In the genomic region with DNA sequence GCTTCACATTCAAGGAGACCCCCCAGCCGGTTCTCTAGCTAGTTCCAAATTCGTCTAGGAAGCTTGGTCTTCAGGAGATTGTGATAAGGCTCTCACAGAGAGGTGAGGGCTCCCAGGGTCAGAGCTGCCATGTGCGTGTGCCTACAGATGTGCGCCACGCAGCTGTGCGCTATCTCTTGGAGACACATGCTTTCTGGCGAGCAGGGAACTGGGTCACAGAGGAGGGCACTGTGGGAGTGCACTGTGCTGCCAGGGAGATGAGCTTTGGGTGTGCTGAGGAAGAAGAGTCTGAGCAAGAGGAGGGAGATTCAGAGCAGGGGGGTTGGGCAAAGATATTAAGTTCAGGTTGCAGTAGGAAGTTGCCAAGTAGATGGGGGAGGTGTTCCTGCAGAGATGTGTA, we compare ENCODE assay signal across 24 mouse cellular contexts.
A peak's percentile ranks its signal among the peaks of the same experiment; 100 is the strongest.
DNase-seq lines count a peak whose midpoint lies in the region; ATAC-seq and TF ChIP-seq lines count a peak whose summit lies in the region.
"Had no signal": no experiment of that assay in that cellular context is flagged by ENCODE, and none has a peak within 500 bp of the region (broad histone marks: within the 10 kb centered on the region; RNA-seq: fewer than 3 reads in every experiment).

No protein-coding gene starts in this region.

- ATAC-seq in kidney, postnatal 0 days (replicated peaks; ENCODE audit: low FRiP score, low read depth), result no peak
- ATAC-seq: CD4-positive, CD25-positive, alpha-beta regulatory T cell, adult 4 months; lung, postnatal 0 days had no signal

- intact Hi-C loops in heart, adult 2 months (cut with DNase I), result no loop called here

- H3K27ac ChIP-seq in heart, adult 2 months, result no peak overlapping the region
- no peak overlapping the region for H3K27ac ChIP-seq in kidney, postnatal 0 days
- H3K27ac ChIP-seq: forebrain, embryonic 12.5 days; liver, embryonic 13.5 days; macrophage had no signal

- TF ChIP-seq CTCF in heart, adult 2 months (IDR thresholded peaks at IDR 0.05), result no peak
- no peak for TF ChIP-seq CTCF in kidney, postnatal 0 days (IDR thresholded peaks at IDR 0.05; ENCODE audit: low read depth)

- no peak for TF ChIP-seq POLR2A in heart, adult 2 months (IDR thresholded peaks at IDR 0.05; ENCODE audit: insufficient read depth, low read depth, low read length)

- peak; percentile 68 for DNase-seq in heart, adult 11 months
- no peak for DNase-seq in heart, adult 2 months
- DNase-seq in kidney, postnatal 0 days (ENCODE audit: low spot score), result no peak
- DNase-seq in kidney, postnatal 4 days, result no peak
- peak; percentile 41 for DNase-seq in brain, adult 2 months (ENCODE audit: low read depth, low spot score)
- DNase-seq in retina, embryonic 14.5 days (ENCODE audit: low spot score), result peak; percentile 49
- no peak for DNase-seq in lung, postnatal 14 days
- DNase-seq: adrenal gland, postnatal 25 days; cerebellum, adult 8-10 months; cerebellum, postnatal 36 days; gastrocnemius, postnatal 36 days; kidney, adult 11 months; layer of hippocampus, postnatal 36 days; liver, embryonic 13.5 days; lung, adult 18-20 months; right cerebral cortex, adult 18-20 months; spleen, adult 18-20 months; thymus, postnatal 14 days had no signal

- H3K4me1 ChIP-seq in heart, adult 2 months (ENCODE audit: control insufficient read depth, insufficient read depth, low read length), result peaks cover 7% of the 10 kb centered on the region
- H3K4me1 ChIP-seq in kidney, postnatal 0 days (replicated peaks; ENCODE audit: insufficient read depth, low read length), result 0 out of 2 replicates have a peak, but pooled peaks cover 2% of the 10 kb centered on the region
- H3K4me1 ChIP-seq: liver, embryonic 13.5 days had no signal

- 26% methylated on average over 7 of the region's 7 CpGs for WGBS in heart, adult 2 months
- WGBS in kidney, postnatal 0 days, result 51% methylated on average over 7 of the region's 7 CpGs

- no peak overlapping the region for H3K9ac ChIP-seq in heart, adult 2 months (ENCODE audit: low read depth, low read length)
- H3K9ac ChIP-seq in kidney, postnatal 0 days (ENCODE audit: low read depth, low read length), result no peak overlapping the region
- H3K9ac ChIP-seq: forebrain, embryonic 12.5 days; hindbrain, embryonic 13.5 days; liver, embryonic 13.5 days had no signal

- no peaks in the 10 kb centered on the region for H3K9me3 ChIP-seq in kidney, postnatal 0 days (replicated peaks; ENCODE audit: low read length)
- H3K9me3 ChIP-seq: forebrain, embryonic 12.5 days; hindbrain, embryonic 13.5 days; liver, embryonic 13.5 days had no signal

- no peaks in the 10 kb centered on the region for H3K27me3 ChIP-seq in heart, adult 2 months (ENCODE audit: control insufficient read depth, insufficient read depth, low read length)
- H3K27me3 ChIP-seq in kidney, postnatal 0 days (ENCODE audit: insufficient read depth, low read length), result no peaks in the 10 kb centered on the region
- H3K27me3 ChIP-seq: hindbrain, embryonic 13.5 days; liver, embryonic 13.5 days had no signal

- TF ChIP-seq EP300 in heart, adult 2 months (IDR thresholded peaks at IDR 0.05; ENCODE audit: insufficient read depth, low read depth, low read length), result no peak

- H3K4me3 ChIP-seq in heart, adult 2 months, result no peak overlapping the region
- H3K4me3 ChIP-seq in kidney, postnatal 0 days (replicated peaks; ENCODE audit: low read depth, low read length), result no peak overlapping the region
- H3K4me3 ChIP-seq: erythroblast, embryonic 14.5 days; forebrain, embryonic 12.5 days; hindbrain, embryonic 13.5 days; liver, embryonic 13.5 days had no signal

- H3K4me2 ChIP-seq in kidney, postnatal 0 days (ENCODE audit: low read length), result 0 out of 2 replicates have a peak overlapping the region, but pooled peaks have one; percentile 16
- H3K4me2 ChIP-seq: hindbrain, embryonic 13.5 days; liver, embryonic 13.5 days had no signal

- no peaks in the 10 kb centered on the region for H3K79me2 ChIP-seq in heart, adult 2 months (replicated peaks; ENCODE audit: control insufficient read depth, insufficient read depth, low read length)

- H3K36me3 ChIP-seq in heart, adult 2 months (ENCODE audit: control insufficient read depth, insufficient read depth, low read length), result peaks cover 3% of the 10 kb centered on the region; the same call in 1 of the 2 replicates
- H3K36me3 ChIP-seq in kidney, postnatal 0 days (ENCODE audit: insufficient read depth, low read length), result no peaks in the 10 kb centered on the region
- H3K36me3 ChIP-seq: forebrain, embryonic 12.5 days; hindbrain, embryonic 13.5 days; liver, embryonic 13.5 days had no signal

Comparison
In these comparisons a context has a peak if more than half of its experiments do, and no peak if none do; other contexts are left out.
1. DNase-seq: peak in heart, adult 11 months (single experiment), brain, adult 2 months (single experiment) and retina, embryonic 14.5 days (single experiment); none in heart, adult 2 months (0 of 2), kidney, postnatal 0 days (single experiment), kidney, postnatal 4 days (0 of 2) and lung, postnatal 14 days (single experiment).